Mouse (Mus musculus): ENCODE data around the gene Olfr1105. TPM values are rescaled to one million over a fixed set of nuclear protein-coding genes. Genes with fewer than 3 reads are reported as not detected.

Olfr1105 gene
- total RNA-seq (2018; cell fraction: chromatin; rRNA removed): not detected
- not detected for total RNA-seq (2018; cell fraction: cytosol; rRNA removed)
- not detected for total RNA-seq (2018; cell fraction: nucleus; rRNA removed)
- polyA plus RNA-seq (2018): not detected in 3 replicates

DNA sequence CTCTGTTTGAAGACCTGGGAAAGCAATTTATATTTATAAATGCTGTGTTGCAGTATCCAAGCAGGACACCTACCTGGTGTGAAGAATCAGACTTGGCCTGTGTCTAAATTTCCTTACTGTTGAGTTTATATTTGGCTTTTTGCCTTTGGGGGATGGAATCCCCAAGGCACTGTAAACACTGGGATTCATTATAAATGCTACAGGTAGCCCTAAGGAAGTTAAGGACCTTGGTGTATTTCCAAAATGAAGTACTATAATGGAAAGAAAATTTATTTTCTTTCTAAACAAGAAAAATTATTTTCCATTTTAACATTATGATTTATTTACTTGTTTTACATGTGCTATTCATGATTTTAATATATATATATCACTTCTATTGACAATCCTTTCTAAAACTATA, at the start of gene Olfr1105:
Gene Olfr1105 (minus strand): TSS at position 101 of the 400 bp plus-strand sequence.
- Histone ChIP-seq H3K79me2 (ENCODE audit: inconsistent target) (no peaks in the 10 kb centered on the region), H3K36me3 (ENCODE audit: inconsistent target) (no peaks in the 10 kb centered on the region), H3K27ac (no peak within 1 kb of the TSS), H3K4me3 (ENCODE audit: inconsistent target) (no peak within 1 kb of the TSS)

DNA sequence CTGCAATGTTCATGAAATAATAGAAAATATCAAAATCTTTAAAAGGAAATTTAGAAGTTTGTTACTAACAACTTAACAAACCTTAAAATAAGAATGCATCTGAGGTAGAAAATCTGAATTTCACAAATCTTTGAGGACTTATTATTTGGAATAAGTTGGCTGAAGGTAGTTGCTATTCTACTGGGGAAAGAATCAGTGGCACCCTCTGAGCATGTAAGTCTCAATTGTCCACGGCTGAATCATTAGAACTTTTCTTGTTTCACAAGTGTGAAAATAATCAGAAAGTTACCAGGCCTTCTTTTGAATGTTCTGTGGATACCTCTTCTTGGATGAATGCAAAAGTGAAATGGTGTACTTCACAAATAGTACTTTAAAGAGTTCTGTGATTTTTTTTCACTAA, 39.4 kb upstream of the Olfr1105 start, which contains the start of gene Olfr1107:
Gene Olfr1107 (minus strand): TSS at position 101 of the 400 bp plus-strand sequence.
- WGBS (ENCODE audit: missing documents): 83% methylated on average over 1 of the region's 1 CpGs
- no peaks in the 10 kb centered on the region for H3K79me2 ChIP-seq (ENCODE audit: inconsistent target)
- H3K27ac ChIP-seq: no peak within 1 kb of the TSS
- no peaks in the 10 kb centered on the region for H3K36me3 ChIP-seq (ENCODE audit: inconsistent target)
- H3K4me3 ChIP-seq (ENCODE audit: inconsistent target): no peak within 1 kb of the TSS

DNA sequence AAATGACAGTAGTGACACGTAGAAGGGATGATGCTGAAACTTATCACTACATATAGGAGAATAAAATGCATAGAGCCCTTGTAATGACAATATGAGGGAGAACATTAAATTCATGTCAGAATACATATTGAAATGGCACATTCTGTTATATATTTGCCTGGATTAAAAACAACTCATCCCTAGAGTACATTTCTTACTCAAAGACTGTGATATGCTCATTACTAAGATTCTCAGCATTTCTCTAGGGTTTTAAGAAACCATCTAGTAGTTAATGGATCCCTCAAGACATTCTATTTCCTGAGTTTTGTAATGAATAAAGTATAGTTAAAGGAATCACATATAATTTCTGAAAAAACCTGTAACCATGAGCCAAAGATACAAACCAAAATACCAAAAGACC, 15.8 kb upstream of the Olfr1105 start, which contains the start of gene Olfr1106:
Gene Olfr1106 (minus strand): TSS at position 101 of the 400 bp plus-strand sequence.
- Histone ChIP-seq H3K4me3 (ENCODE audit: inconsistent target) (no peak within 1 kb of the TSS), H3K27ac (no peak within 1 kb of the TSS), H3K36me3 (ENCODE audit: inconsistent target) (no peaks in the 10 kb centered on the region), H3K79me2 (ENCODE audit: inconsistent target) (no peaks in the 10 kb centered on the region)
- 71% methylated on average over 1 of the region's 1 CpGs for WGBS (ENCODE audit: missing documents)

DNA sequence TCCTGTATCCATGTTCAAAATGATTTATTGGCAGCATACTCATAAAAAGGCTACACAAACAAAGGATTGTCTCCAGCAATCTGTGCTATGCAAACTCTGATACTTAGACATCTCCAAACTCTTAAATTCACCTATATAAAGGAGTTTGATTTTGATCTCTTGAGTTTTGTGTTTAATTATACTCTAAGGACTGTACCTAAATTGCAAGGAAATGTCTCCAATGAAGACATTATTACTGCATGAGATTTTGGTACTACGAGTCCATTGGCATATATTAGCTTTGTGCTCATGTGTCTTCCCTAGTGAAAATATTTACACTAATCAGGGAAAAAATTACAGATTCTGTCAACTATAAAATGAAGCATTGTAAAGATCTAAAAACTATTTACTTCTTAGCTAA, 9.4 kb downstream of the Olfr1105 start, which contains the start of gene Olfr1104:
Gene Olfr1104 (minus strand): TSS at position 101 of the 400 bp plus-strand sequence.
- Histone ChIP-seq H3K4me3 (ENCODE audit: inconsistent target) (no peak within 1 kb of the TSS), H3K27ac (no peak within 1 kb of the TSS), H3K79me2 (ENCODE audit: inconsistent target) (no peaks in the 10 kb centered on the region), H3K36me3 (ENCODE audit: inconsistent target) (no peaks in the 10 kb centered on the region)
- 83% methylated on average over 1 of the region's 1 CpGs for WGBS (ENCODE audit: missing documents)

DNA sequence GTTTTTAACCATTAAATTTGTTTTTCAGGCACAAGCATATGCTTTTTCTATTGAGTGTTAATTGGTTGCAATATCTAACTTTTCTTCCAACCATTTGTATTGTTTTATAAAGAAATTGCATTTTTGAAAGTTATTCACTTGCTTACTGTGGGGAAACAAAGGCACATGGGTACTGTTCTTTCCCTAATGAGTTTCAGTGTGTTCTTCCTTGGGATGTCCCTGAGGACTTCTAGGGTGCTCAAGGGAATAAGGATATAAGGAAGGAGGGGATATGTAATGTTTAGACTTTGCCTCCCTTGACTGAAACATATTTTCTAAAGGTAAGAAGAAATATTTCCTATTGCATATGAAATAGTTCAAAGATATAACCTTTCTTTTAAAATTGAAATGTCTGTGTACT, 38.2 kb downstream of the Olfr1105 start, which contains the start of gene Olfr1102:
Gene Olfr1102 (plus strand): TSS at position 301 of the 400 bp plus-strand sequence.
- Histone ChIP-seq H3K27ac (no peak within 1 kb of the TSS), H3K79me2 (ENCODE audit: inconsistent target) (no peaks in the 10 kb centered on the region), H3K4me3 (ENCODE audit: inconsistent target) (no peak within 1 kb of the TSS), H3K36me3 (ENCODE audit: inconsistent target) (no peaks in the 10 kb centered on the region)

DNA sequence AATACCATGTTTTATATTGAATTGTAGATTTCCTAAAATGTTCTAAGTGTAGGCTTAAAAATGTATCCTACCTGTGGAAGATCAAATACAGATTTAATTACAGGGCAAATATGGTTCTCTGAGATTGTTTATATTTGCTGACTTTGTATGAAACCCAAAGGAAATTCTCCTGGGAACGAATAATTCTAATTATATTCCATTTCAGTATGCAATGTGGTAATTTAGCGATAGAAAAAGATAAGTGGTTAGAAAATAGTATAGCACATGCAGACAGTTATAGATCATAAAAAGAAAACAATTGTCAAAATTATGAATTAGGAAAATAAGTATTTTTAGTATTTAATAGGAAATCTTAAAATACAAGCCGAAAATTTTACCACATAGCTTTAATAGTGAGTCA, 45.2 kb downstream of the Olfr1105 start, which contains the start of gene Olfr1101:
Gene Olfr1101 (minus strand): TSS at position 101 of the 400 bp plus-strand sequence.
- Histone ChIP-seq H3K4me3 (ENCODE audit: inconsistent target) (no peak within 1 kb of the TSS), H3K79me2 (ENCODE audit: inconsistent target) (no peaks in the 10 kb centered on the region), H3K27ac (no peak within 1 kb of the TSS), H3K36me3 (ENCODE audit: inconsistent target) (no peaks in the 10 kb centered on the region)
- WGBS (ENCODE audit: missing documents): 76% methylated on average over 3 of the region's 3 CpGs

Other genes starting within 250 kb of the Olfr1105 start
- gene Olfr141, start 226.5 kb downstream of the Olfr1105 start, polyA plus RNA-seq (2018): not detected in 3 replicates
- not detected in 3 replicates for gene Olfr1094, start 211.9 kb downstream of the Olfr1105 start, polyA plus RNA-seq (2018)
- not detected in 3 replicates for gene Olfr1095, start 184.8 kb downstream of the Olfr1105 start, polyA plus RNA-seq (2018)
- gene Gm13723, start 161.7 kb downstream of the Olfr1105 start, polyA plus RNA-seq (2018): not detected in 3 replicates
- not detected in 3 replicates for gene Olfr1097, start 144.3 kb downstream of the Olfr1105 start, polyA plus RNA-seq (2018)
- gene Olfr1098, start 112.0 kb downstream of the Olfr1105 start, polyA plus RNA-seq (2018): not detected in 3 replicates
- not detected in 3 replicates for gene Olfr1099, start 75.8 kb downstream of the Olfr1105 start, polyA plus RNA-seq (2018)
- gene Olfr1100, start 56.6 kb downstream of the Olfr1105 start, polyA plus RNA-seq (2018): not detected in 3 replicates
- gene Olfr1101, start 45.3 kb downstream of the Olfr1105 start, polyA plus RNA-seq (2018): not detected in 3 replicates
- gene Olfr1102, start 38.1 kb downstream of the Olfr1105 start, polyA plus RNA-seq (2018): not detected in 3 replicates
- not detected in 3 replicates for gene Olfr1104, start 9.5 kb downstream of the Olfr1105 start, polyA plus RNA-seq (2018)
- gene Olfr1106, start 15.7 kb upstream of the Olfr1105 start, polyA plus RNA-seq (2018): not detected in 3 replicates
- gene Olfr1107, start 39.3 kb upstream of the Olfr1105 start, polyA plus RNA-seq (2018): not detected in 3 replicates
- not detected in 3 replicates for gene Olfr1109, start 59.5 kb upstream of the Olfr1105 start, polyA plus RNA-seq (2018)
- gene Olfr259, start 78.0 kb upstream of the Olfr1105 start, polyA plus RNA-seq (2018): not detected in 3 replicates
- not detected in 3 replicates for gene Olfr1110, start 103.8 kb upstream of the Olfr1105 start, polyA plus RNA-seq (2018)
- gene Olfr1111, start 116.1 kb upstream of the Olfr1105 start, polyA plus RNA-seq (2018): not detected in 3 replicates
- not detected in 3 replicates for gene Olfr1112, start 151.3 kb upstream of the Olfr1105 start, polyA plus RNA-seq (2018)
- not detected in 3 replicates for gene Olfr1113, start 172.4 kb upstream of the Olfr1105 start, polyA plus RNA-seq (2018)
- not detected in 3 replicates for gene Olfr1115, start 211.5 kb upstream of the Olfr1105 start, polyA plus RNA-seq (2018)
- gene Olfr1116, start 231.0 kb upstream of the Olfr1105 start, polyA plus RNA-seq (2018): not detected in 3 replicates

Data from macrophage (primary cell).